Mouse (Mus musculus): ENCODE data around the gene Cttn. TPM values are rescaled to one million over a fixed set of nuclear protein-coding genes. Genes with fewer than 3 reads are reported as not detected.

Gene Cttn
- polyA plus RNA-seq, 1 experiment: not detected

- H3K4me3 ChIP-seq (ENCODE audit: insufficient read depth, low read depth, low read length): no peak overlapping the region
- H3K4me1 ChIP-seq (ENCODE audit: control insufficient read depth, insufficient read depth, low read length): no peaks in the 10 kb centered on the region
- 92% methylated on average over 6 of the region's 6 CpGs for WGBS
- no peak overlapping the region for H3K27ac ChIP-seq (ENCODE audit: insufficient read depth, low read depth, low read length)
- TF ChIP-seq POLR2A (IDR thresholded peaks at IDR 0.05; ENCODE audit: insufficient read depth, low read depth, low read length): no peak
- TF ChIP-seq CTCF (IDR thresholded peaks at IDR 0.05; ENCODE audit: insufficient read depth, low read depth, low read length): no peak
Measured at GRCm38 (mm10) chr7:144461246-144461902, 9.4 kb downstream of the Cttn start.

- H3K4me3 ChIP-seq (ENCODE audit: insufficient read depth, low read depth, low read length): no peak overlapping the region
- no peak overlapping the region for H3K27ac ChIP-seq (ENCODE audit: insufficient read depth, low read depth, low read length)
- TF ChIP-seq CTCF (IDR thresholded peaks at IDR 0.05; ENCODE audit: insufficient read depth, low read depth, low read length): no peak
- no peaks in the 10 kb centered on the region for H3K4me1 ChIP-seq (ENCODE audit: control insufficient read depth, insufficient read depth, low read length)
- WGBS: 91% methylated on average over 1 of the region's 1 CpGs
Measured at GRCm38 (mm10) chr7:144458881-144459280, 11.9 kb downstream of the Cttn start.

GRCm38 (mm10) chr7:144450661-144451060 is 20.1 kb downstream of the Cttn start:
- Histone ChIP-seq H3K4me3 (ENCODE audit: insufficient read depth, low read depth, low read length) (no peak overlapping the region), H3K27ac (ENCODE audit: insufficient read depth, low read depth, low read length) (no peak overlapping the region), H3K4me1 (ENCODE audit: control insufficient read depth, insufficient read depth, low read length) (peaks cover 9% of the 10 kb centered on the region)
- WGBS: 59% methylated on average over 9 of the region's 9 CpGs
- TF ChIP-seq CTCF (IDR thresholded peaks at IDR 0.05; ENCODE audit: insufficient read depth, low read depth, low read length): no peak
- TF ChIP-seq POLR2A (IDR thresholded peaks at IDR 0.05; ENCODE audit: insufficient read depth, low read depth, low read length): no peak

GRCm38 (mm10) chr7:144449637-144450570 is 20.9 kb downstream of the Cttn start:
- peaks cover 9% of the 10 kb centered on the region for H3K4me1 ChIP-seq (ENCODE audit: control insufficient read depth, insufficient read depth, low read length)
- TF ChIP-seq CTCF (IDR thresholded peaks at IDR 0.05; ENCODE audit: insufficient read depth, low read depth, low read length) (no peak), POLR2A (IDR thresholded peaks at IDR 0.05; ENCODE audit: insufficient read depth, low read depth, low read length) (no peak)
- no peak overlapping the region; the same call in 1 of the 2 replicates for H3K27ac ChIP-seq (ENCODE audit: insufficient read depth, low read depth, low read length)
- H3K4me3 ChIP-seq (ENCODE audit: insufficient read depth, low read depth, low read length): no peak overlapping the region
- 50% methylated on average over 13 of the region's 13 CpGs for WGBS

GRCm38 (mm10) chr7:144448186-144448585 is 22.6 kb downstream of the Cttn start:
- no peak for TF ChIP-seq CTCF (IDR thresholded peaks at IDR 0.05; ENCODE audit: insufficient read depth, low read depth, low read length)
- TF ChIP-seq POLR2A (IDR thresholded peaks at IDR 0.05; ENCODE audit: insufficient read depth, low read depth, low read length): no peak
- 100% methylated on average over 1 of the region's 1 CpGs for WGBS
- no peak overlapping the region for H3K27ac ChIP-seq (ENCODE audit: insufficient read depth, low read depth, low read length)
- peaks cover 9% of the 10 kb centered on the region for H3K4me1 ChIP-seq (ENCODE audit: control insufficient read depth, insufficient read depth, low read length)
- no peak overlapping the region for H3K4me3 ChIP-seq (ENCODE audit: insufficient read depth, low read depth, low read length)

- H3K27ac ChIP-seq (ENCODE audit: insufficient read depth, low read depth, low read length): no peak overlapping the region
- peaks cover 9% of the 10 kb centered on the region for H3K4me1 ChIP-seq (ENCODE audit: control insufficient read depth, insufficient read depth, low read length)
- WGBS: 91% methylated on average over 3 of the region's 3 CpGs
- TF ChIP-seq CTCF (IDR thresholded peaks at IDR 0.05; ENCODE audit: insufficient read depth, low read depth, low read length) (no peak), POLR2A (IDR thresholded peaks at IDR 0.05; ENCODE audit: insufficient read depth, low read depth, low read length) (no peak)
- H3K4me3 ChIP-seq (ENCODE audit: insufficient read depth, low read depth, low read length): no peak overlapping the region
Measured at GRCm38 (mm10) chr7:144447146-144447545, 23.7 kb downstream of the Cttn start.

GRCm38 (mm10) chr7:144444788-144445187 is 26.0 kb downstream of the Cttn start:
- H3K4me1 ChIP-seq (ENCODE audit: control insufficient read depth, insufficient read depth, low read length): peaks cover 13% of the 10 kb centered on the region
- TF ChIP-seq POLR2A (IDR thresholded peaks at IDR 0.05; ENCODE audit: insufficient read depth, low read depth, low read length): no peak
- no peak for TF ChIP-seq CTCF (IDR thresholded peaks at IDR 0.05; ENCODE audit: insufficient read depth, low read depth, low read length)
- 97% methylated on average over 7 of the region's 7 CpGs for WGBS
- no peak overlapping the region for H3K27ac ChIP-seq (ENCODE audit: insufficient read depth, low read depth, low read length)
- H3K4me3 ChIP-seq (ENCODE audit: insufficient read depth, low read depth, low read length): no peak overlapping the region

- no peak for TF ChIP-seq CTCF (IDR thresholded peaks at IDR 0.05; ENCODE audit: insufficient read depth, low read depth, low read length)
- no peak for TF ChIP-seq POLR2A (IDR thresholded peaks at IDR 0.05; ENCODE audit: insufficient read depth, low read depth, low read length)
- no peak overlapping the region for H3K27ac ChIP-seq (ENCODE audit: insufficient read depth, low read depth, low read length)
- WGBS: 93% methylated on average over 4 of the region's 4 CpGs
- H3K4me1 ChIP-seq (ENCODE audit: control insufficient read depth, insufficient read depth, low read length): peaks cover 8% of the 10 kb centered on the region
- no peak overlapping the region for H3K4me3 ChIP-seq (ENCODE audit: insufficient read depth, low read depth, low read length)
Measured at GRCm38 (mm10) chr7:144441976-144442375, 28.8 kb downstream of the Cttn start.

- no peak overlapping the region for H3K27ac ChIP-seq (ENCODE audit: insufficient read depth, low read depth, low read length)
- WGBS: 67% methylated on average over 11 of the region's 11 CpGs
Measured at GRCm38 (mm10) chr7:144441466-144441865, 29.3 kb downstream of the Cttn start.

More at GRCm38 (mm10) chr7:144441466-144441865, 29.3 kb downstream of the Cttn start:
- H3K4me1 ChIP-seq (ENCODE audit: control insufficient read depth, insufficient read depth, low read length): peaks cover 8% of the 10 kb centered on the region
- no peak overlapping the region for H3K4me3 ChIP-seq (ENCODE audit: insufficient read depth, low read depth, low read length)
- no peak for TF ChIP-seq POLR2A (IDR thresholded peaks at IDR 0.05; ENCODE audit: insufficient read depth, low read depth, low read length)
- TF ChIP-seq CTCF (IDR thresholded peaks at IDR 0.05; ENCODE audit: insufficient read depth, low read depth, low read length): no peak

Data from olfactory bulb, adult 2 months (tissue).